Mouse (Mus musculus) G1E (cell line): ENCODE results near the gene Defb11.
"Not testable (repeated sequence)": the region's sequence is repeated elsewhere in the genome, so short reads cannot be mapped to it uniquely, and the experiment has no call there.

Experiments
- CTCF ChIP-seq: IDR thresholded peaks from 2 replicates; pipeline ENCODE4 v1.5.1; 2012; ENCODE audit warnings: low read depth, low read length, inconsistent platforms, mixed read lengths
- GATA1 ChIP-seq: IDR thresholded peaks from 2 replicates; pipeline ENCODE4 v1.6.1; 2012; ENCODE audit warnings: borderline replicate concordance, low read length, inconsistent platforms, mixed read lengths
- GATA2 ChIP-seq: IDR thresholded peaks from 2 replicates; pipeline ENCODE4 v1.6.1; 2012; ENCODE audit warnings: low read depth, low read length, inconsistent platforms, borderline replicate concordance

DNA sequence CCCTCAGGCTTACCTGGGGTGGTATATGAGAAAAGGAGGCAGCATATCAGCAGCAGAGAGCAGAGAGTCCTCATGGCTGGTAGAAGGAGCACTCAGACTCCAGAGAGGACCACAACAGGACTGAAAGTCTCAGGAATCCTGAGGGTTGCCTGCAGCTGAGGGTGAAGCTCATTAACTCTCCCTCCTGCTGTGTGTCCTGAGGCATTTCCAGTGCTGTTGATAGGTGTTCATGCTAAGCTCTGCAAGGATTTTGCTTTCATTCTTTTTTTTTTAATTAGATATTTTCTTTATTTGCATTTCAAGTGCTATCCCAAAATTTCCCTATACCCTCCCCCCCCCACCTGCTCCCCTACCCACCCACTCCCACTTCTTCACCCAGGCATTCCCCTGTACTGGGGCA, 20.9 kb downstream of the Defb11 start, which contains the start of gene Defb9:
- TF ChIP-seq GATA1, CTCF, GATA2: not testable (repeated sequence)
